Mouse (Mus musculus): ENCODE data around the gene Mpp6. TPM values are rescaled to one million over a fixed set of nuclear protein-coding genes. Genes with fewer than 3 reads are reported as not detected.
A peak's percentile ranks its signal among the peaks of the same experiment; 100 is the strongest.

Mpp6 gene
- polyA plus RNA-seq, 1 experiment from 2014 or later = 79.0 TPM

GRCm38 (mm10) chr6:50193851-50194250 lies 83.8 kb downstream of the Mpp6 start:
- WGBS = 89% methylated on average over 5 of the region's 5 CpGs
- ATAC-seq (replicated peaks; ENCODE audit: low FRiP score) = no peak

GRCm38 (mm10) chr6:50204356-50204755 lies 94.3 kb downstream of the Mpp6 start:
- ATAC-seq (replicated peaks; ENCODE audit: low FRiP score) = no peak
- 86% methylated on average over 4 of the region's 4 CpGs for WGBS
- DNase-seq (ENCODE audit: low spot score) = peak; percentile 15

More at GRCm38 (mm10) chr6:50193851-50194250, 83.8 kb downstream of the Mpp6 start:
- no peak overlapping the region for H3K4me2 ChIP-seq
- H3K4me1 ChIP-seq (replicated peaks; ENCODE audit: control insufficient read depth, insufficient read depth, low read length) = no peaks in the 10 kb centered on the region
- no peak overlapping the region for H3K9ac ChIP-seq (ENCODE audit: low read depth, low read length)
- no peak overlapping the region for H3K4me3 ChIP-seq (ENCODE audit: low read depth, low read length)
- H3K27me3 ChIP-seq (replicated peaks; ENCODE audit: control insufficient read depth, insufficient read depth, low read length) = no peaks in the 10 kb centered on the region
- no peak for DNase-seq (ENCODE audit: low spot score)
- 0 out of 2 replicates have a peak, but pooled peaks cover 2% of the 10 kb centered on the region for H3K36me3 ChIP-seq (ENCODE audit: control insufficient read depth, insufficient read depth, low read length)
- no peaks in the 10 kb centered on the region for H3K9me3 ChIP-seq (ENCODE audit: control insufficient read depth, low read length)
- H3K27ac ChIP-seq (ENCODE audit: low read depth, low read length) = no peak overlapping the region

DNA sequence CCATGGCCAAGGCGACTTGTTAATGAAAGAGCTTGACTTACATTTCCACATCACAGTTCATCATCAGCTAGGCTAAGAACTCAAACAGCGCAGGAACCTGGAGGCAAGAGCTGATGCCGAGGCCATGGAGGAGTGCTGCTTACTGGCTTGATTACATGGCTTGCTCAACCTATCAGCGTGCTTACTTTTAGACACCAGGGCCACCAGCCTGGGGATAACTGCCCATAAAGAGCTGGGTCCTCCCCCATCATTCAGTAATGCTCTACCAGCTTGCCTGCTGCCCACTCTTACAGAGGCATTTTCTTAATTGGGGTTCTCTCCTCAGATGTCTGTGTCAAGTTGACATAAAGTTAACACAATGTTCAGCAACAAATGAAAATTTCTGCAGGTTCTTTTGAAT lies 95.1 kb downstream of the Mpp6 start:
- no peak overlapping the region for H3K4me2 ChIP-seq
- H3K4me3 ChIP-seq (ENCODE audit: low read depth, low read length) = no peak overlapping the region
- no peak for ATAC-seq (replicated peaks; ENCODE audit: low FRiP score)
- no peak overlapping the region for H3K27ac ChIP-seq (ENCODE audit: low read depth, low read length)
- no peaks in the 10 kb centered on the region for H3K9me3 ChIP-seq (ENCODE audit: control insufficient read depth, low read length)
- DNase-seq (ENCODE audit: low spot score) = peak; percentile 8
- 88% methylated on average over 4 of the region's 4 CpGs for WGBS
- no peaks in the 10 kb centered on the region for H3K27me3 ChIP-seq (replicated peaks; ENCODE audit: control insufficient read depth, insufficient read depth, low read length)
- H3K4me1 ChIP-seq (replicated peaks; ENCODE audit: control insufficient read depth, insufficient read depth, low read length) = no peaks in the 10 kb centered on the region
- H3K36me3 ChIP-seq (ENCODE audit: control insufficient read depth, insufficient read depth, low read length) = no peaks in the 10 kb centered on the region
- H3K9ac ChIP-seq (ENCODE audit: low read depth, low read length) = no peak overlapping the region

More at GRCm38 (mm10) chr6:50204356-50204755, 94.3 kb downstream of the Mpp6 start:
- no peak overlapping the region for H3K4me3 ChIP-seq (ENCODE audit: low read depth, low read length)
- no peaks in the 10 kb centered on the region for H3K9me3 ChIP-seq (ENCODE audit: control insufficient read depth, low read length)
- no peaks in the 10 kb centered on the region for H3K4me1 ChIP-seq (replicated peaks; ENCODE audit: control insufficient read depth, insufficient read depth, low read length)
- H3K27me3 ChIP-seq (replicated peaks; ENCODE audit: control insufficient read depth, insufficient read depth, low read length) = no peaks in the 10 kb centered on the region
- no peaks in the 10 kb centered on the region for H3K36me3 ChIP-seq (ENCODE audit: control insufficient read depth, insufficient read depth, low read length)
- no peak overlapping the region for H3K27ac ChIP-seq (ENCODE audit: low read depth, low read length)
- H3K4me2 ChIP-seq = no peak overlapping the region
- H3K9ac ChIP-seq (ENCODE audit: low read depth, low read length) = no peak overlapping the region

GRCm38 (mm10) chr6:50214711-50215372 lies 104.8 kb downstream of the Mpp6 start:
- no peaks in the 10 kb centered on the region for H3K4me1 ChIP-seq (replicated peaks; ENCODE audit: control insufficient read depth, insufficient read depth, low read length)
- WGBS = 60% methylated on average over 2 of the region's 2 CpGs
- no peaks in the 10 kb centered on the region for H3K27me3 ChIP-seq (replicated peaks; ENCODE audit: control insufficient read depth, insufficient read depth, low read length)
- no peak overlapping the region for H3K9ac ChIP-seq (ENCODE audit: low read depth, low read length)
- ATAC-seq (replicated peaks; ENCODE audit: low FRiP score) (no peak), DNase-seq (ENCODE audit: low spot score) (no peak)
- no peak overlapping the region for H3K4me2 ChIP-seq
- H3K36me3 ChIP-seq (ENCODE audit: control insufficient read depth, insufficient read depth, low read length) = no peaks in the 10 kb centered on the region
- H3K4me3 ChIP-seq (ENCODE audit: low read depth, low read length) = no peak overlapping the region
- no peak overlapping the region for H3K27ac ChIP-seq (ENCODE audit: low read depth, low read length)
- no peaks in the 10 kb centered on the region for H3K9me3 ChIP-seq (ENCODE audit: control insufficient read depth, low read length)

- WGBS = 87% methylated on average over 2 of the region's 2 CpGs
- Histone ChIP-seq H3K27me3 (replicated peaks; ENCODE audit: control insufficient read depth, insufficient read depth, low read length) (no peaks in the 10 kb centered on the region), H3K9me3 (ENCODE audit: control insufficient read depth, low read length) (no peaks in the 10 kb centered on the region), H3K36me3 (ENCODE audit: control insufficient read depth, insufficient read depth, low read length) (no peaks in the 10 kb centered on the region), H3K4me1 (replicated peaks; ENCODE audit: control insufficient read depth, insufficient read depth, low read length) (no peaks in the 10 kb centered on the region), H3K27ac (ENCODE audit: low read depth, low read length) (no peak overlapping the region), H3K9ac (ENCODE audit: low read depth, low read length) (no peak overlapping the region), H3K4me3 (ENCODE audit: low read depth, low read length) (no peak overlapping the region), H3K4me2 (no peak overlapping the region)
- DNase-seq (ENCODE audit: low spot score) = no peak
- no peak for ATAC-seq (replicated peaks; ENCODE audit: low FRiP score)
Measured at GRCm38 (mm10) chr6:50215373-50215745, 105.3 kb downstream of the Mpp6 start.

GRCm38 (mm10) chr6:50215986-50216385 lies 105.9 kb downstream of the Mpp6 start:
- Histone ChIP-seq H3K4me3 (ENCODE audit: low read depth, low read length) (no peak overlapping the region), H3K9ac (ENCODE audit: low read depth, low read length) (no peak overlapping the region), H3K9me3 (ENCODE audit: control insufficient read depth, low read length) (no peaks in the 10 kb centered on the region), H3K27me3 (replicated peaks; ENCODE audit: control insufficient read depth, insufficient read depth, low read length) (no peaks in the 10 kb centered on the region), H3K4me1 (replicated peaks; ENCODE audit: control insufficient read depth, insufficient read depth, low read length) (no peaks in the 10 kb centered on the region), H3K36me3 (ENCODE audit: control insufficient read depth, insufficient read depth, low read length) (no peaks in the 10 kb centered on the region), H3K27ac (ENCODE audit: low read depth, low read length) (no peak overlapping the region), H3K4me2 (no peak overlapping the region)
- DNase-seq (ENCODE audit: low spot score) (no peak), ATAC-seq (replicated peaks; ENCODE audit: low FRiP score) (no peak)
- 81% methylated on average over 4 of the region's 4 CpGs for WGBS

DNA sequence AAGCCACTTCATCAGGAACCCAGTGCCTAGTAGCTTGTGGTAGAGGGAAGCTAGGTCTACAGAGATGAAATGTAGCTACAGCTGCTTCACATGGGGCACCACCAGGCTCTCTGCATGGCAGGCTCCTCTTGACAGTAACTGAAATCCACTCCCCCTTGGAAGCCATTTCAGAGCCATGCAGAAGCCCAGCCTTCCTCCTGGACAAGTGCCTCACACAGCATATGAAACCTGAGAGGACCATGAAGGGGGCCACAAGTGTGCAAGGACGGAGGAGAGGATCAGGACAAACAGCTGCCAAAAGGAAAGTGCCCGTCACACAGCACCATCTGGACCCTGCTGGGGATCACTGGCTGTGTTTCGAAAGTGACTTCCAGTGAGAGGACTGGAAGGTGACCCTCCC lies 108.6 kb downstream of the Mpp6 start:
- 70% methylated on average over 3 of the region's 3 CpGs for WGBS
- Histone ChIP-seq H3K9me3 (ENCODE audit: control insufficient read depth, low read length) (no peaks in the 10 kb centered on the region), H3K4me3 (ENCODE audit: low read depth, low read length) (no peak overlapping the region), H3K27ac (ENCODE audit: low read depth, low read length) (no peak overlapping the region), H3K36me3 (ENCODE audit: control insufficient read depth, insufficient read depth, low read length) (no peaks in the 10 kb centered on the region), H3K4me1 (replicated peaks; ENCODE audit: control insufficient read depth, insufficient read depth, low read length) (no peaks in the 10 kb centered on the region), H3K9ac (ENCODE audit: low read depth, low read length) (no peak overlapping the region), H3K4me2 (no peak overlapping the region), H3K27me3 (replicated peaks; ENCODE audit: control insufficient read depth, insufficient read depth, low read length) (no peaks in the 10 kb centered on the region)
- ATAC-seq (replicated peaks; ENCODE audit: low FRiP score) = no peak
- no peak for DNase-seq (ENCODE audit: low spot score)

DNA sequence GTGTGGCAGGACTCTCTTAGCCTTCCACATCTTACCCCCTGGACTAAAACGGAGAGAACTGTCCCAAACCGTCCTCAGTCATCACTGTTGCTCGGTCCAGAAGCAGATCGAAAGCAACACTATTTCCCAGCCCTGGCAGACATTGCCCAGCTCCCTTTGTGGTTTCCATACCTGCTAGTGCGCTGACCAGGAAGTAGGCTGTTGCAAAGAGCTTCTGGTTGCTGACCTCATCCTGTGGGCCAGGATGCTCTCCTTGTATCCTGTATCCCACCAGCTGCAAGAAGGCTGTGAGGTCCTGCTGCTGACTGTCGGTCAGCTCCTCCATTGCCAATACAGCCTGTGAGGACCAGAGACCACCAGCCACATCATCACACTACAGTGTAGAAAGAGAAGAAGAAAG lies 109.0 kb downstream of the Mpp6 start:
- Histone ChIP-seq H3K9me3 (ENCODE audit: control insufficient read depth, low read length) (no peaks in the 10 kb centered on the region), H3K27me3 (replicated peaks; ENCODE audit: control insufficient read depth, insufficient read depth, low read length) (no peaks in the 10 kb centered on the region), H3K4me1 (replicated peaks; ENCODE audit: control insufficient read depth, insufficient read depth, low read length) (no peaks in the 10 kb centered on the region), H3K27ac (ENCODE audit: low read depth, low read length) (no peak overlapping the region), H3K36me3 (ENCODE audit: control insufficient read depth, insufficient read depth, low read length) (no peaks in the 10 kb centered on the region), H3K4me2 (no peak overlapping the region), H3K4me3 (ENCODE audit: low read depth, low read length) (no peak overlapping the region), H3K9ac (ENCODE audit: low read depth, low read length) (no peak overlapping the region)
- DNase-seq (ENCODE audit: low spot score) (no peak), ATAC-seq (replicated peaks; ENCODE audit: low FRiP score) (no peak)
- WGBS = 72% methylated on average over 6 of the region's 6 CpGs

- Histone ChIP-seq H3K27ac (ENCODE audit: low read depth, low read length) (no peak overlapping the region), H3K9ac (ENCODE audit: low read depth, low read length) (no peak overlapping the region), H3K4me3 (ENCODE audit: low read depth, low read length) (no peak overlapping the region), H3K4me2 (no peak overlapping the region), H3K36me3 (ENCODE audit: control insufficient read depth, insufficient read depth, low read length) (no peaks in the 10 kb centered on the region), H3K27me3 (replicated peaks; ENCODE audit: control insufficient read depth, insufficient read depth, low read length) (no peaks in the 10 kb centered on the region), H3K4me1 (replicated peaks; ENCODE audit: control insufficient read depth, insufficient read depth, low read length) (no peaks in the 10 kb centered on the region), H3K9me3 (ENCODE audit: control insufficient read depth, low read length) (no peaks in the 10 kb centered on the region)
- ATAC-seq (replicated peaks; ENCODE audit: low FRiP score) = no peak
- WGBS = 48% methylated on average over 6 of the region's 6 CpGs
- DNase-seq (ENCODE audit: low spot score) = no peak
Measured at GRCm38 (mm10) chr6:50220863-50221262, 110.8 kb downstream of the Mpp6 start.

Data from liver, embryonic 11.5 days (tissue).